Mouse (Mus musculus) E14TG2a.4 (cell line): ENCODE data around the gene 5330417C22Rik.

Experiments used
- CTCF ChIP-seq: conservative IDR thresholded peaks from 2 replicates; pipeline ENCODE4 v1.5.1; 2014; ENCODE audit warnings: low read length
- NANOG ChIP-seq: IDR thresholded peaks from 2 replicates; pipeline ENCODE4 v1.6.1; 2014; ENCODE audit warnings: borderline replicate concordance, low read length, mixed read lengths
- POU5F1 ChIP-seq: IDR thresholded peaks from 2 replicates; pipeline ENCODE4 v1.6.1; 2014; ENCODE audit warnings: low read length, borderline replicate concordance

DNA sequence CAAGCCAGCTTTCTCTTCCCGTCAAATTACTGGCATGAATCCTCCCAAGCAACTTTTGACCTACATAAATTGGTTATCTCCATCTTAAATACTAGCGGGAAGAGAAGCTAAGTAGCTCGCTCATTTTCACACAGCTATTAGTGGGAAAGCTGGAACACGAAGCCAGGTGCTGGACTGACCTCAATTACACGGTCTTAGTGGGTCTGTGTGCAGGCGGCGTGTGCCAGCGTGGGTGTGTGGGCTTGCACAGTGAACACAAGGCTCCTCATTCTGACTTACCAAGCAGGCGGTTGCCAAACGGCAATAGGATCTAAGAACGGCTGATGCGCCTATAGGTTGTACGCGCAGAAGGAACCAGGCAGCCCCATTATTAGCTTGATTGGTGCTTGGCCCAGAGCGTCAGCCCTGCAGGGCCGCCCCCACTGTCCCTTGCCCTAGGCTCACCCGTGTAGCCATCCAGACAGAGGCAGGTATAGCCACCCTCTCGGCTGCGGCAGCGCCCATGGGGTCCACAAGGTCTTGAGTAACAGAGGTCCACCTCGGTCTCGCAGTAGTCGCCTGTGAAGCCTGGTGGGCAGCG, 129.9 kb downstream of the 5330417C22Rik start:
- TF ChIP-seq CTCF = no peak
- TF ChIP-seq POU5F1 = no peak
- TF ChIP-seq NANOG = no peak
